Mouse (Mus musculus): ENCODE data around the gene Cmtm8. TPM values are rescaled to one million over a fixed set of nuclear protein-coding genes. Genes with fewer than 3 reads are reported as not detected.

Gene Cmtm8
- polyA plus RNA-seq (2014; fragmentation: Illumina TruSeq; extraction: RNeasy Lipid Tissue Mini Kit (QIAGEN cat#74804); ENCODE audit: low read depth, low replicate concordance): 9.2 TPM

GRCm38 (mm10) chr9:114844017-114844662 lies at the start of gene Cmtm8:
Gene Cmtm8, minus strand, starts transcription at chr9:114844156.

GRCm38 (mm10) chr9:114781526-114782212 lies 62.3 kb downstream of the Cmtm8 start, which contains the start of gene Cmtm7:
Gene Cmtm7, minus strand, starts transcription at chr9:114781856.

Other genes with a start within 250 kb of the Cmtm8 start
- 38.6 TPM for gene Cnot10, start 204.0 kb downstream of the Cmtm8 start, polyA plus RNA-seq (2014; fragmentation: Illumina TruSeq; extraction: RNeasy Lipid Tissue Mini Kit (QIAGEN cat#74804); ENCODE audit: low read depth, low replicate concordance)
- 48.5 TPM for gene Dync1li1, start 155.4 kb downstream of the Cmtm8 start, polyA plus RNA-seq (2014; fragmentation: Illumina TruSeq; extraction: RNeasy Lipid Tissue Mini Kit (QIAGEN cat#74804); ENCODE audit: low read depth, low replicate concordance)
- 124 TPM for gene Cmtm6, start 113.0 kb downstream of the Cmtm8 start, polyA plus RNA-seq (2014; fragmentation: Illumina TruSeq; extraction: RNeasy Lipid Tissue Mini Kit (QIAGEN cat#74804); ENCODE audit: low read depth, low replicate concordance)
- gene Cmtm7, start 62.3 kb downstream of the Cmtm8 start, polyA plus RNA-seq (2014; fragmentation: Illumina TruSeq; extraction: RNeasy Lipid Tissue Mini Kit (QIAGEN cat#74804); ENCODE audit: low read depth, low replicate concordance): 4.0 TPM
- gene Gpd1l, start 89.8 kb upstream of the Cmtm8 start, polyA plus RNA-seq (2014; fragmentation: Illumina TruSeq; extraction: RNeasy Lipid Tissue Mini Kit (QIAGEN cat#74804); ENCODE audit: low read depth, low replicate concordance): 39.1 TPM
- not detected for gene Osbpl10, start 134.4 kb upstream of the Cmtm8 start, polyA plus RNA-seq (2014; fragmentation: Illumina TruSeq; extraction: RNeasy Lipid Tissue Mini Kit (QIAGEN cat#74804); ENCODE audit: low read depth, low replicate concordance)
- gene Rps27rt, start 138.6 kb upstream of the Cmtm8 start, polyA plus RNA-seq (2014; fragmentation: Illumina TruSeq; extraction: RNeasy Lipid Tissue Mini Kit (QIAGEN cat#74804); ENCODE audit: low read depth, low replicate concordance): 75.4 TPM